Mouse (Mus musculus) myocyte (in vitro differentiated cells): ENCODE measurements around the gene Numa1.

Experiments used
- CEBPB ChIP-seq: IDR thresholded peaks from 2 replicates; pipeline ENCODE4 v1.6.1; 2011; ENCODE audit warnings: mild to moderate bottlenecking, moderate library complexity; ENCODE audit not compliant: poor library complexity, insufficient read depth, severe bottlenecking
- E2F4 ChIP-seq: IDR thresholded peaks from one replicate; pipeline ENCODE4 v1.6.1; 2011; ENCODE audit warnings: mild to moderate bottlenecking, control low read depth, moderate library complexity; ENCODE audit not compliant: insufficient read depth
- MAX ChIP-seq: IDR thresholded peaks from one replicate; pipeline ENCODE4 v1.6.1; 2011; ENCODE audit warnings: low read depth, mild to moderate bottlenecking, control low read depth
- MYOD1 ChIP-seq, 3 experiments: IDR thresholded peaks; one replicate each; pipeline ENCODE4 v1.6.1; 2011; ENCODE audit warnings: control low read depth in 2 of 3, low read depth in 2 of 3, mild to moderate bottlenecking in 2 of 3, moderate library complexity in 1 of 3; ENCODE audit not compliant: insufficient read length in 2 of 3, control insufficient read depth in 1 of 3
- POLR2A ChIP-seq: IDR thresholded peaks from one replicate; pipeline ENCODE4 v1.6.1; 2011; ENCODE audit warnings: low read depth, mild to moderate bottlenecking, control low read depth, moderate library complexity; ENCODE audit not compliant: insufficient read length
- POLR2AphosphoS2 ChIP-seq: IDR thresholded peaks from one replicate; pipeline ENCODE4 v1.6.1; 2011; ENCODE audit warnings: low read depth, control low read depth; ENCODE audit not compliant: insufficient read length
- REST ChIP-seq: IDR thresholded peaks from one replicate; pipeline ENCODE4 v1.6.1; 2011; ENCODE audit warnings: mild to moderate bottlenecking, control low read depth, moderate library complexity; ENCODE audit not compliant: insufficient read depth, insufficient read length
- SRF ChIP-seq: IDR thresholded peaks from one replicate; pipeline ENCODE4 v1.6.1; 2011; ENCODE audit warnings: low read depth; ENCODE audit not compliant: control insufficient read depth, insufficient read length
- TCF12 ChIP-seq: IDR thresholded peaks from one replicate; pipeline ENCODE4 v1.6.1; 2011; ENCODE audit warnings: mild to moderate bottlenecking, control low read depth; ENCODE audit not compliant: poor library complexity, insufficient read depth, severe bottlenecking
- TCF3 ChIP-seq: IDR thresholded peaks from one replicate; pipeline ENCODE4 v1.6.1; 2011; ENCODE audit warnings: low read depth, control low read depth; ENCODE audit not compliant: insufficient read length
- USF1 ChIP-seq: IDR thresholded peaks from one replicate; pipeline ENCODE4 v1.6.1; 2011; ENCODE audit warnings: low read depth, mild to moderate bottlenecking, control low read depth, moderate library complexity

DNA sequence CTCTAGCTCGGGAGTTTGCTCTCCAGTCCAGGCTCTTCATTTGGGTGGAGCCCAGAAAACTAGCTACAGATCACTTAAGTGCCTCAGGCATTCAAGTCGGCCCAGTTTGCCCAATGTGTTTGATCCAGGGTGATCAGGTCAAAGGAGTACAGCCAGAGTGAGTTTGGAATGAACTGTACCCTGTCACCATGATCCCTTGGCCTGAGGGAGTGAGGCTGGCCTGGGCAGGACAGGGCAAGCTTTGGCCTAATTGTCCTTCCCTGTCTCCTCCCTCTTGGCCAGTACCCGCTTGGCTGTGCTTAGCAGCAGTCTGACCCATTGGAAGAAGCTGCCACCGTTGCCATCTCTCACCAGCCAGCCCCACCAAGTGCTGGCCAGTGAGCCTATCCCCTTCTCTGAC lies 23.8 kb upstream of the Numa1 start:
- TF ChIP-seq POLR2A (no peak), CEBPB (no peak), MAX (no peak), SRF (no peak), POLR2AphosphoS2 (no peak), REST (no peak), E2F4 (no peak), TCF3 (no peak), TCF12 (no peak), USF1 (no peak), MYOD1 (IDR thresholded peaks at IDR 0.05; ENCODE audit: control insufficient read depth in 1 of 3, insufficient read length in 2 of 3, low read depth in 2 of 3) (no peak)
